Mouse (Mus musculus): ENCODE measurements around the gene C1qtnf9. TPM values are rescaled to one million over a fixed set of nuclear protein-coding genes. Genes with fewer than 3 reads are reported as not detected.

C1qtnf9 gene
- not detected in 2 replicates for polyA plus RNA-seq (2014; fragmentation: Nextera tagmentation; extraction: Ambion mirVana)

DNA sequence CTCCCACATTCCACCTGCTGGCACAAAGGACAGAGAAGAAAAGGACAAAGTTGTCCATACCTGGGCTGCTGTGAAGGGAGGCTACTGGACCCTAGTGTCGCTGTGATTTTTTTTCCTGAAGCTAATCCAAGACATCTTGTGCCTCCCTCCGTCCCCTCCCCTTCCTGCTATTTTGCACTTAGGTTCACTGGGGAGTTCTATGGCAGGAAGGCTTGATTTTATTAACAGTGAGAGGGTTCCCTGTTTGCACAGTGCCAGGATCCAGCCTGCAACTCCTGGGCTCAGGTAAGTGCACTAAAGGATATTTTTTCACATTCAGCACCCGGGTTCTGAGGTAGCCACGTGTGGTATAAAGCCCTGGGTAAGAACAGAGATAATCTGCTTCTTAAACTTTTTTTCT lies at the start of gene C1qtnf9:
TSS of gene C1qtnf9 (plus strand) at position 251 of the 400 bp plus-strand sequence.
- H3K36me3 ChIP-seq (replicated peaks; ENCODE audit: control insufficient read depth, insufficient read depth, low read depth, low read length): no peaks in the 10 kb centered on the region
- ATAC-seq (replicated peaks; ENCODE audit: insufficient number of reproducible peaks, low FRiP score, low TSS enrichment, low read depth): no peak
- WGBS: 64% methylated on average over 4 of the region's 4 CpGs
- H3K27me3 ChIP-seq (ENCODE audit: control insufficient read depth, insufficient read depth, low read length): no peaks in the 10 kb centered on the region
- no peaks in the 10 kb centered on the region for H3K9me3 ChIP-seq (replicated peaks; ENCODE audit: control insufficient read depth, low read length)
- DNase-seq (ENCODE audit: low spot score): no peak
- H3K9ac ChIP-seq (replicated peaks; ENCODE audit: low read length): no peak within 1 kb of the TSS
- H3K27ac ChIP-seq (replicated peaks; ENCODE audit: low read depth, low read length): no peak within 1 kb of the TSS
- H3K4me1 ChIP-seq (ENCODE audit: control insufficient read depth, insufficient read depth, low read length): no peaks in the 10 kb centered on the region
- H3K4me2 ChIP-seq (ENCODE audit: low read depth, low read length): no peak within 1 kb of the TSS
- H3K4me3 ChIP-seq (ENCODE audit: low read depth, low read length): no peak within 1 kb of the TSS

- 54% methylated on average over 8 of the region's 8 CpGs for WGBS
- ATAC-seq (replicated peaks; ENCODE audit: insufficient number of reproducible peaks, low FRiP score, low TSS enrichment, low read depth): no peak
- H3K27me3 ChIP-seq (ENCODE audit: control insufficient read depth, insufficient read depth, low read length): no peaks in the 10 kb centered on the region
Observed at GRCm38 (mm10) chr14:60721304-60721703, 46.6 kb upstream of the C1qtnf9 start.

DNA sequence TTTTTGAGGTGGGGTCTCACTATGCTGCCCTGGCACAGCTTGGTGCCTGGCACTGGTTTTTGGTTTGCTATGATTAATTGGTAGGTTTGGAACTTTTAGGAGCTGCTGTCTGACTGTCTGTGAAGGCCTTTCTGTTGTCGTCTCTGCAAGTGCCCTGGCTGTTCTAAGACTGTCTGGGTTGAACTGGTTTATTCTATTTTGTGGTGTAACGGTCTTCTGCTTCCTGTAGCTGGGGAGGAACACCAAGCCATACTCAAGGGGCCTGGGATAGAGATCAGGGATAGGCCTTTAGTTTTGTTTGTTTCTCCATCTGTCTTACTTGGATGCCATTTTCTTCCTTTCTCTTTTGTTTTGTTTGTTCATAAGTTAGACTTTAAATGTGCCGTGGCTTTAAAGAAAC lies 46.0 kb upstream of the C1qtnf9 start:
- Histone ChIP-seq H3K27me3 (ENCODE audit: control insufficient read depth, insufficient read depth, low read length) (no peaks in the 10 kb centered on the region), H3K9me3 (replicated peaks; ENCODE audit: control insufficient read depth, low read length) (no peaks in the 10 kb centered on the region), H3K36me3 (replicated peaks; ENCODE audit: control insufficient read depth, insufficient read depth, low read depth, low read length) (no peaks in the 10 kb centered on the region), H3K4me3 (ENCODE audit: low read depth, low read length) (no peak overlapping the region), H3K9ac (replicated peaks; ENCODE audit: low read length) (no peak overlapping the region), H3K27ac (replicated peaks; ENCODE audit: low read depth, low read length) (no peak overlapping the region), H3K4me2 (ENCODE audit: low read depth, low read length) (no peak overlapping the region), H3K4me1 (ENCODE audit: control insufficient read depth, insufficient read depth, low read length) (no peaks in the 10 kb centered on the region)
- ATAC-seq (replicated peaks; ENCODE audit: insufficient number of reproducible peaks, low FRiP score, low TSS enrichment, low read depth) (no peak), DNase-seq (ENCODE audit: low spot score) (no peak)
- 79% methylated on average over 3 of the region's 3 CpGs for WGBS

More at GRCm38 (mm10) chr14:60721304-60721703, 46.6 kb upstream of the C1qtnf9 start:
- Histone ChIP-seq H3K9ac (replicated peaks; ENCODE audit: low read length) (no peak overlapping the region), H3K36me3 (replicated peaks; ENCODE audit: control insufficient read depth, insufficient read depth, low read depth, low read length) (no peaks in the 10 kb centered on the region), H3K4me2 (ENCODE audit: low read depth, low read length) (no peak overlapping the region), H3K4me1 (ENCODE audit: control insufficient read depth, insufficient read depth, low read length) (no peaks in the 10 kb centered on the region), H3K27ac (replicated peaks; ENCODE audit: low read depth, low read length) (no peak overlapping the region), H3K4me3 (ENCODE audit: low read depth, low read length) (no peak overlapping the region), H3K9me3 (replicated peaks; ENCODE audit: control insufficient read depth, low read length) (no peaks in the 10 kb centered on the region)
- DNase-seq (ENCODE audit: low spot score): no peak

- no peaks in the 10 kb centered on the region for H3K9me3 ChIP-seq (replicated peaks; ENCODE audit: control insufficient read depth, low read length)
- no peaks in the 10 kb centered on the region for H3K27me3 ChIP-seq (ENCODE audit: control insufficient read depth, insufficient read depth, low read length)
- no peak overlapping the region for H3K4me2 ChIP-seq (ENCODE audit: low read depth, low read length)
- no peak overlapping the region for H3K9ac ChIP-seq (replicated peaks; ENCODE audit: low read length)
- ATAC-seq (replicated peaks; ENCODE audit: insufficient number of reproducible peaks, low FRiP score, low TSS enrichment, low read depth) (no peak), DNase-seq (ENCODE audit: low spot score) (no peak)
- H3K4me1 ChIP-seq (ENCODE audit: control insufficient read depth, insufficient read depth, low read length): no peaks in the 10 kb centered on the region
- 79% methylated on average over 6 of the region's 6 CpGs for WGBS
- no peak overlapping the region for H3K4me3 ChIP-seq (ENCODE audit: low read depth, low read length)
- no peaks in the 10 kb centered on the region for H3K36me3 ChIP-seq (replicated peaks; ENCODE audit: control insufficient read depth, insufficient read depth, low read depth, low read length)
- no peak overlapping the region for H3K27ac ChIP-seq (replicated peaks; ENCODE audit: low read depth, low read length)
Observed at GRCm38 (mm10) chr14:60726091-60726490, 41.8 kb upstream of the C1qtnf9 start.

DNA sequence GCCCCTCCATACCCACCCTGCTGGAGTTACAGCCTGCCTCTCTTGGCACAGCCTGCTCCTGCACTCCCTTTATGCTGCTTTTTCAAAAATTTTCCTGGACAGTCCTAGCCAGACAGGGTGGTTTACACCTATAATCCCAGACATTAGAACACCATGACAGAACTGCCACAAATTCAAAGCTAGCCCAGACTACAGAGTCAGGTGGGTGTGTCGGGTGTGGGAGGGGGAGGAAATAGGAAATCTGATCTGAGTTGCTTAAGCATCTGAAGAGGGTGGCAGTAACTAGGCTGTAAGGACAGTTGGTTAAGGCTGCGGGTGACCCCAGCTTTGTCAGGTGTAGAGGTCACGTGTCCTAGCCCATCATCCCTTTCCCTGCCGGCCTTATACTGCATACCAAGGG lies 40.8 kb upstream of the C1qtnf9 start:
- no peaks in the 10 kb centered on the region for H3K4me1 ChIP-seq (ENCODE audit: control insufficient read depth, insufficient read depth, low read length)
- DNase-seq (ENCODE audit: low spot score): no peak

DNA sequence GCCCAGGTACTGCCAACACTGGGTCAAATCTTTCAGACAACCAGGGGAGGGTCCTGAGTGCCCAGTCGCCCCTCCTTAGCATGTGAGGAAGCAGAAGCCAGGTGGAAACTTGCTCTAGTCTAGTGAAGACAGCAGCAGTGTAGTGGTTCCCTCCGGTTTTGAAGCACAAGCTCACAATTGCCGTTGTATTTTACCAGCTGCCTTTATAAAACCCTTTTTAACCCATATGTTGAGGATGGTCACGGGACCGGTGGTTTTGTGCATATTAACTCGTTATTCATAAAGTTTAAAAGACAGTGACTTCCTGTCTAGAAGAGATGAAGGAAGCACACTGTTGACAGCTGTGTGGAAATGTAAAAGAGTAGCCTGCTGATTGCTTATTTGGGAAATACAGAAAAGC lies 35.9 kb upstream of the C1qtnf9 start:
- no peak overlapping the region for H3K4me2 ChIP-seq (ENCODE audit: low read depth, low read length)
- no peaks in the 10 kb centered on the region for H3K36me3 ChIP-seq (replicated peaks; ENCODE audit: control insufficient read depth, insufficient read depth, low read depth, low read length)
- no peak overlapping the region for H3K4me3 ChIP-seq (ENCODE audit: low read depth, low read length)
- H3K27me3 ChIP-seq (ENCODE audit: control insufficient read depth, insufficient read depth, low read length): no peaks in the 10 kb centered on the region
- H3K4me1 ChIP-seq (ENCODE audit: control insufficient read depth, insufficient read depth, low read length): peaks cover 10% of the 10 kb centered on the region
- no peak overlapping the region for H3K9ac ChIP-seq (replicated peaks; ENCODE audit: low read length)
- H3K9me3 ChIP-seq (replicated peaks; ENCODE audit: control insufficient read depth, low read length): no peaks in the 10 kb centered on the region
- 57% methylated on average over 6 of the region's 6 CpGs for WGBS
- DNase-seq (ENCODE audit: low spot score) (no peak), ATAC-seq (replicated peaks; ENCODE audit: insufficient number of reproducible peaks, low FRiP score, low TSS enrichment, low read depth) (no peak)
- no peak overlapping the region for H3K27ac ChIP-seq (replicated peaks; ENCODE audit: low read depth, low read length)

More for the DNA sequence above, 40.8 kb upstream of the C1qtnf9 start:
- Histone ChIP-seq H3K36me3 (replicated peaks; ENCODE audit: control insufficient read depth, insufficient read depth, low read depth, low read length) (no peaks in the 10 kb centered on the region), H3K4me2 (ENCODE audit: low read depth, low read length) (no peak overlapping the region), H3K9ac (replicated peaks; ENCODE audit: low read length) (no peak overlapping the region), H3K27ac (replicated peaks; ENCODE audit: low read depth, low read length) (no peak overlapping the region), H3K27me3 (ENCODE audit: control insufficient read depth, insufficient read depth, low read length) (no peaks in the 10 kb centered on the region), H3K9me3 (replicated peaks; ENCODE audit: control insufficient read depth, low read length) (no peaks in the 10 kb centered on the region), H3K4me3 (ENCODE audit: low read depth, low read length) (no peak overlapping the region)
- WGBS: 49% methylated on average over 4 of the region's 4 CpGs
- no peak for ATAC-seq (replicated peaks; ENCODE audit: insufficient number of reproducible peaks, low FRiP score, low TSS enrichment, low read depth)

- 5% methylated on average over 16 of the region's 16 CpGs for WGBS
- Histone ChIP-seq H3K27me3 (ENCODE audit: control insufficient read depth, insufficient read depth, low read length) (no peaks in the 10 kb centered on the region), H3K36me3 (replicated peaks; ENCODE audit: control insufficient read depth, insufficient read depth, low read depth, low read length) (no peaks in the 10 kb centered on the region), H3K9ac (replicated peaks; ENCODE audit: low read length) (0 out of 2 replicates have a peak overlapping the region, but pooled peaks have one; percentile 29), H3K4me2 (ENCODE audit: low read depth, low read length) (no peak overlapping the region; the same call in 1 of the 2 replicates), H3K4me1 (ENCODE audit: control insufficient read depth, insufficient read depth, low read length) (peaks cover 11% of the 10 kb centered on the region), H3K27ac (replicated peaks; ENCODE audit: low read depth, low read length) (no peak overlapping the region; the same call in 1 of the 2 replicates), H3K4me3 (ENCODE audit: low read depth, low read length) (no peak overlapping the region), H3K9me3 (replicated peaks; ENCODE audit: control insufficient read depth, low read length) (no peaks in the 10 kb centered on the region)
- ATAC-seq (replicated peaks; ENCODE audit: insufficient number of reproducible peaks, low FRiP score, low TSS enrichment, low read depth) (no peak), DNase-seq (ENCODE audit: low spot score) (peak; percentile 43)
Observed at GRCm38 (mm10) chr14:60732787-60733186, 35.1 kb upstream of the C1qtnf9 start.

DNA sequence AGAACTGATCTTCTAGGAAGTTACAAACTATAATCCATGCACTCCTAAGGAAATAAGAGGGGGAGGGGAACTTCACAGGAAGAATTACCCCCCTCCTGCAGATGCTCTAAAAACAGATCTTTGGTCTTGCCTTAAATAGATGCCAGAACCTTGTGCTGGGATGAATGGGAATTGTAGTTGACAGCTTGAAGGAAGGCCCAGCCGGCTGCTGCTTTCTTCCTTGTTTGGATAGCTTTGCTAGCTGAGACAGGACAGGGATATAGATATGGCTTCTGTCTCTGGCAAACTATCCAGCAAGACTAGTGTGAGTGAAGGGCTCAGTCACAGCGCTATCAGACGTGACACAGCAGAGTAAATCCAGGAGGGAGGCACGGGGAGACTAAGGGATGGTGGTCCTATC lies 34.2 kb upstream of the C1qtnf9 start:
- Histone ChIP-seq H3K4me2 (ENCODE audit: low read depth, low read length) (no peak overlapping the region), H3K4me1 (ENCODE audit: control insufficient read depth, insufficient read depth, low read length) (peaks cover 14% of the 10 kb centered on the region), H3K27me3 (ENCODE audit: control insufficient read depth, insufficient read depth, low read length) (no peaks in the 10 kb centered on the region), H3K4me3 (ENCODE audit: low read depth, low read length) (no peak overlapping the region), H3K9me3 (replicated peaks; ENCODE audit: control insufficient read depth, low read length) (no peaks in the 10 kb centered on the region), H3K27ac (replicated peaks; ENCODE audit: low read depth, low read length) (no peak overlapping the region), H3K9ac (replicated peaks; ENCODE audit: low read length) (no peak overlapping the region), H3K36me3 (replicated peaks; ENCODE audit: control insufficient read depth, insufficient read depth, low read depth, low read length) (no peaks in the 10 kb centered on the region)
- ATAC-seq (replicated peaks; ENCODE audit: insufficient number of reproducible peaks, low FRiP score, low TSS enrichment, low read depth) (no peak), DNase-seq (ENCODE audit: low spot score) (no peak)
- 37% methylated on average over 4 of the region's 4 CpGs for WGBS

All from embryonic facial prominence, embryonic 11.5 days (tissue).